Mouse (Mus musculus) CH12.LX (cell line): ENCODE results near the gene Tcea3.
A peak's percentile ranks its signal among the peaks of the same experiment; 100 is the strongest.

Experiments used
- CTCF ChIP-seq, 2 experiments: IDR thresholded peaks in 1 of 2; conservative IDR thresholded peaks in 1 of 2; 2 replicates each; pipeline ENCODE4 v1.5.1; 2011 to 2012; ENCODE audit warnings: low read depth in 2 of 2, low read length in 2 of 2, improper control_type of control experiment in 1 of 2, inconsistent platforms in 1 of 2, mild to moderate bottlenecking in 1 of 2, moderate library complexity in 1 of 2
- TCF12 ChIP-seq: IDR thresholded peaks from 2 replicates; pipeline ENCODE4 v1.6.1; 2014; ENCODE audit warnings: low read depth, mild to moderate bottlenecking, inconsistent platforms, low read length, improper control_type of control experiment
- USF1 ChIP-seq: IDR thresholded peaks from 2 replicates; pipeline ENCODE4 v1.6.1; 2014; ENCODE audit warnings: low read depth, mild to moderate bottlenecking, inconsistent platforms, low read length, improper control_type of control experiment
- ZC3H11A ChIP-seq: IDR thresholded peaks from 2 replicates; pipeline ENCODE4 v1.6.1; 2012; ENCODE audit warnings: low read depth, mild to moderate bottlenecking, inconsistent platforms, low read length, improper control_type of control experiment

- no peak for TF ChIP-seq TCF12
- TF ChIP-seq CTCF (conservative IDR thresholded peaks at IDR 0.05 in 1 of 2, IDR thresholded peaks at IDR 0.05 in 1 of 2; ENCODE audit: low read depth in 2 of 2, low read length in 2 of 2), result peak in 1 of 2 experiments; percentile 12; a peak in 1 of 4 replicates
- no peak for TF ChIP-seq USF1
- TF ChIP-seq ZC3H11A, result no peak
These were observed 60.8 kb downstream of the Tcea3 start for GRCm38 (mm10) chr4:136308355-136308754.
